ENCODE assay signal across 8 mouse cellular contexts in genomic region chr1:153751763-153752301, GRCm38 (mm10). TPM values are rescaled to one million over a fixed set of nuclear protein-coding genes. Genes with fewer than 3 reads are reported as not detected.
DNase-seq lines count a peak whose midpoint lies in the region; ATAC-seq and TF ChIP-seq lines count a peak whose summit lies in the region.

No protein-coding gene starts in this region.

- peak overlapping the region; percentile 60 for H3K27ac ChIP-seq in left cerebral cortex, adult 2 months
- H3K27ac ChIP-seq in kidney, postnatal 0 days, result peak overlapping the region; percentile 84
- H3K27ac ChIP-seq in stomach, postnatal 0 days (replicated peaks), result peak overlapping the region; percentile 93

- peak overlapping the region; percentile 60 for H3K4me2 ChIP-seq in kidney, postnatal 0 days (ENCODE audit: low read length)
- peak overlapping the region; percentile 58 for H3K4me2 ChIP-seq in stomach, postnatal 0 days (replicated peaks; ENCODE audit: low read depth)

- no peaks in the 10 kb centered on the region for H3K27me3 ChIP-seq in kidney, postnatal 0 days (ENCODE audit: insufficient read depth, low read length)
- no peaks in the 10 kb centered on the region for H3K27me3 ChIP-seq in stomach, postnatal 0 days (ENCODE audit: control insufficient read depth, insufficient read depth, low read length)

- ATAC-seq in kidney, postnatal 0 days (replicated peaks; ENCODE audit: low FRiP score, low read depth), result no peak
- peak; percentile 59 for ATAC-seq in megakaryocyte, adult 5-6 weeks (ENCODE audit: poor library complexity, severe bottlenecking)
- peak; percentile 84 for ATAC-seq in stomach, postnatal 0 days (ENCODE audit: low FRiP score, low TSS enrichment)

- H3K9me3 ChIP-seq in kidney, postnatal 0 days (replicated peaks; ENCODE audit: low read length), result no peaks in the 10 kb centered on the region
- no peaks in the 10 kb centered on the region for H3K9me3 ChIP-seq in stomach, postnatal 0 days (ENCODE audit: control insufficient read depth, low read length)

- peak in 1 of 2 experiments; percentile 44 for DNase-seq in left cerebral cortex, adult 2 months (ENCODE audit: extremely low spot score in 1 of 2, low spot score in 2 of 2)
- no peak for DNase-seq in left cerebral cortex, postnatal 4 days
- DNase-seq in adrenal gland, postnatal 14 days, result peak; percentile 68
- peak; percentile 54 to 61 for DNase-seq in heart, adult 9 months (ENCODE audit: low spot score in 2 of 2)
- DNase-seq in kidney, postnatal 0 days (ENCODE audit: low spot score), result peak; percentile 80
- DNase-seq in stomach, postnatal 0 days (ENCODE audit: low spot score), result peak; percentile 62
- DNase-seq in embryo, embryonic 9.5 days (ENCODE audit: extremely low spot score), result no peak

- no peaks in the 10 kb centered on the region for H3K36me3 ChIP-seq in kidney, postnatal 0 days (ENCODE audit: insufficient read depth, low read length)
- H3K36me3 ChIP-seq in stomach, postnatal 0 days (ENCODE audit: control insufficient read depth, insufficient read depth, low read length), result no peaks in the 10 kb centered on the region

- TF ChIP-seq CTCF in left cerebral cortex, adult 2 months (IDR thresholded peaks at IDR 0.05), result no peak
- TF ChIP-seq CTCF in kidney, postnatal 0 days (IDR thresholded peaks at IDR 0.05; ENCODE audit: low read depth), result no peak
- TF ChIP-seq CTCF in stomach, postnatal 0 days (IDR thresholded peaks at IDR 0.05; ENCODE audit: low read depth), result no peak

- H3K4me3 ChIP-seq in left cerebral cortex, adult 2 months, result peak overlapping the region; percentile 54
- peak overlapping the region; percentile 36 for H3K4me3 ChIP-seq in kidney, postnatal 0 days (replicated peaks; ENCODE audit: low read depth, low read length)
- peak overlapping the region; percentile 38 for H3K4me3 ChIP-seq in stomach, postnatal 0 days (ENCODE audit: low read depth, low read length)

- intact Hi-C loops in left cerebral cortex, adult 2 months (cut with DNase I), result no loop called here
- intact Hi-C loops in left cerebral cortex, postnatal 4 days (cut with DNase I), result no loop called here

- peak overlapping the region; percentile 51 for H3K9ac ChIP-seq in kidney, postnatal 0 days (ENCODE audit: low read depth, low read length)
- peak overlapping the region; percentile 50 for H3K9ac ChIP-seq in stomach, postnatal 0 days (ENCODE audit: low read length)

- 19% methylated on average over 13 of the region's 13 CpGs for WGBS in kidney, postnatal 0 days
- WGBS in stomach, postnatal 0 days, result 16% methylated on average over 13 of the region's 13 CpGs

- H3K4me1 ChIP-seq in kidney, postnatal 0 days (replicated peaks; ENCODE audit: insufficient read depth, low read length), result peaks cover 12% of the 10 kb centered on the region; the same call in 1 of the 2 replicates
- no peaks in the 10 kb centered on the region for H3K4me1 ChIP-seq in stomach, postnatal 0 days (replicated peaks; ENCODE audit: control insufficient read depth, insufficient read depth)

- no peak for TF ChIP-seq EP300 in stomach, postnatal 0 days (optimal IDR thresholded peaks at IDR 0.05)

RNA-seq across cellular contexts. Expression of gene Rnasel, which starts 2.6 kb away (rescaled TPM):
- total RNA-seq in left cerebral cortex, adult 2 months (2021), result 10 to 100 TPM; 10.9 to 12.5 TPM
- total RNA-seq in left cerebral cortex, postnatal 4 days (2021), result 10 to 100 TPM; 33.7 to 34.4 TPM
- total RNA-seq in adrenal gland, postnatal 14 days (2021), result 10.0 and 13.1 TPM in 2 replicates
- polyA plus RNA-seq in kidney, postnatal 0 days (2015; fragmentation: Nextera tagmentation; extraction: Ambion mirVana), result 10.8 TPM in 2 replicates
- 50.2 and 54.4 TPM in 2 replicates for total RNA-seq in megakaryocyte, adult 5-6 weeks (2015)
- total RNA-seq in megakaryocyte, adult 5-6 weeks (2017), result 60.5 and 74.1 TPM in 2 replicates
- 11.8 TPM in 2 replicates for polyA plus RNA-seq in stomach, postnatal 0 days (2015; fragmentation: Nextera tagmentation; extraction: Ambion mirVana)

RNA-seq across cellular contexts. Expression of gene Rgs16, which starts 11.7 kb away (rescaled TPM):
- 10 to 100 TPM in 1 of 2 experiments, 1 to 10 TPM in 1; 8.9 to 11.0 TPM for total RNA-seq in left cerebral cortex, adult 2 months (2021)
- total RNA-seq in left cerebral cortex, postnatal 4 days (2021), result 1 to 10 TPM; 7.2 to 7.8 TPM
- total RNA-seq in adrenal gland, postnatal 14 days (2021), result 2.9 TPM in 2 replicates
- polyA plus RNA-seq in kidney, postnatal 0 days (2015; fragmentation: Nextera tagmentation; extraction: Ambion mirVana), result 4.0 and 5.4 TPM in 2 replicates
- total RNA-seq in megakaryocyte, adult 5-6 weeks (2015), result not detected in 2 replicates
- not detected in 2 replicates for total RNA-seq in megakaryocyte, adult 5-6 weeks (2017)
- 2.3 and 2.7 TPM in 2 replicates for polyA plus RNA-seq in stomach, postnatal 0 days (2015; fragmentation: Nextera tagmentation; extraction: Ambion mirVana)

Comparison
In these comparisons a context has a peak if more than half of its experiments do, and no peak if none do; other contexts are left out.
1. DNase-seq: peak in adrenal gland, postnatal 14 days (single experiment), heart, adult 9 months (2 of 2), kidney, postnatal 0 days (single experiment) and stomach, postnatal 0 days (single experiment); none in left cerebral cortex, postnatal 4 days (single experiment) and embryo, embryonic 9.5 days (single experiment).
2. Peak in every context shown above with its lines, with median percentiles within 50 percentile points of each other: H3K27ac ChIP-seq and H3K4me3 ChIP-seq.